Mouse (Mus musculus) spleen, postnatal 10 days (tissue): ENCODE data around the gene Plod2.

Experiments used
- DNase-seq, 2 experiments: peaks; one replicate each; pipeline ENCODE4 v3.0.0; 2021 to 2022; ENCODE audit warnings: low spot score in 2 of 2

The Plod2 gene

DNA sequence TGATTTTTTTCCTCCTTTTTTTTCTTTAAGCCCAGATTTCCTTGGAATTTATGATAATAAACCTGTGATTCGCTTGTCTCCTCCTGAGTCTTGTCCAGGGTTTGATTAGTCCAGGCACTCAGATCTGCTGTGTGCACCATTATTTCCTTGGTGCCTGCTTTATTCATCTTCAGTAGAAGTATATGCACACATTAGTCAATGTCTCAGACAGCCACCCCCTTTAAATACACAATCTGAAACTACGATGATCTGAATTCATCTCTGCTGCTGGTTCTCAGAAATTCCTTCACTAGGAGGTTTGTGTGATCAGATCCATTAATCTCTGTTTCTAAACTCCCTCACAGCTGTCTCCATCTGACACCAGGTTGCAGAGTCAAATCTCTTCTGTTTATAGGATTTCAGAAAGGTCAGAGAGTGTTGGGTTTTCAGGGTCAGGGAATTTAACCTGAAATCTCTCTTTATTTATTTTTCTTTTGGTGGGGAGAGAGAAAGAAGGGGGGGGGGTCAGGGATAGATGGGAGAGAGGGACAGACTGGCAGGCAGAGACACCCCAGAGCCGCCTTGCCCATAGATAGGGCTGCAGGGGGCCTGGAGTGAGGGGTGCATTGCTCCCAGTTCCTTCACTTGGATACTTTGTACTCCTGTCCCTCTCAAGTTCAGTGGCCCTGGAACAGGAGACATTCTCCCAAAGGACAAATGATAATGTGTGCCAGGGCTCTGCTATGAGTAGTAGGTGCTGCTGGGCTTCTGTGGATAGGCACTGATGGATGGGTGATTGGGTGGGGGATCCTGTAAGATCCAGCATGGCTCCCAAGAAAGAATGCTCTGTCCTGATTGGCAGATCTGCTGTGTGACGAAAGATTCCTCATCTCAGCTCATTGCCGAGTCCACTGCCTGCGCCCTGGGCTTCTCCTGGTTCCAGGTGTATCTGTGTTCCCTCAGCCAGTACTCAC, 13.3 kb downstream of the Plod2 start:
- DNase-seq, result no peak

DNA sequence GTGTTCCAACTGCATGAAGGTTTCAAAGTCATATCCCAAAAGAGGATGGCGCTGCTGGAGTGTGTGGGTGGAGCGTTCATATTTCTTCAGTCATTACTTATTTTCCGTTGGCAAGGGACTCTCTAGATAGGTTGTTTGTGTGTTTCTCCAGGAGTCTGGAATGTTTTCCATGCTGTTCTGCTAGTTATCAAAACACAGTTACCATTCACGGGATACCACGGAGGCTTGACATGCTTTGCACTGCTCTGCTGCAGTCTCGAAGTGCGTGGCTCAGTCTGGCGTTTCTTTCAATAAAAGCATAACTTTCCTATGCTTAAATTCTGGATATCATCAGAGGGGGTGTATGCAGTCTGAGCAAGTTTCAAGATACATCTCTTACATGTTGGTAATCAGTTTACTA, 17.7 kb downstream of the Plod2 start:
- DNase-seq, result no peak

DNA sequence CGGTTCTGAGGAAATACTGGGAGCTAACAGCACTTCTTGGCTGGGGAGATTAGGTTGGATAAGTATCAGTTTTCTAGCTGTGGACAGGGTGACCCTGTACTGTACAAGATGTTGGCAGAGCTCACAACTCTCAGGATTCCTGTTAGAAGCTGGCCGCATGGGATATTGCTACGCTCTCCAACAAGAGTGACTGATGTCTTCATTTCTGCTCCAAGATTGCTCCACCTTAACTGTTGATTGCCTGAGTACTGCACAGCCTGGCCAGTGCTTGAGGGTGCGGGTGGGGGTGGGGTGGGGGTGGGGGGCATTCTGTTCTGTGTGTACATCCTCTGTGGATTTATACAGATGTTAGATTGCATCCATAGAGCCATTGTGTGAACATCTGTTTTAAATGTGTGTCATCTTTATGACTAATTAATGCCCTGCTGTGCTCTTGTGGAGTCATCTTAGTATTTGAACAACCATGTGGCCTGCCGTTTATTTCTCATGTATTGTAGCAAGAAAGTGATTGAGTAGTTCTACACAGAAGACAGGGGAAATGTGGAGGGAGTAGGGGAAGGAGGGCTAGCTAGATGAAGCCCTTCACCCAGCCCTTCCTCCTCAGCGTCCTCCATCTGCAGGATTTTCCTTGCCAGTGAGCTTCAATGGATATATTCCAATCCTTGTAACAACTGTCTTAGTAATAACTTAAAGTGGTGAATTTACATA, 19.0 kb downstream of the Plod2 start:
- DNase-seq, result no peak

DNA sequence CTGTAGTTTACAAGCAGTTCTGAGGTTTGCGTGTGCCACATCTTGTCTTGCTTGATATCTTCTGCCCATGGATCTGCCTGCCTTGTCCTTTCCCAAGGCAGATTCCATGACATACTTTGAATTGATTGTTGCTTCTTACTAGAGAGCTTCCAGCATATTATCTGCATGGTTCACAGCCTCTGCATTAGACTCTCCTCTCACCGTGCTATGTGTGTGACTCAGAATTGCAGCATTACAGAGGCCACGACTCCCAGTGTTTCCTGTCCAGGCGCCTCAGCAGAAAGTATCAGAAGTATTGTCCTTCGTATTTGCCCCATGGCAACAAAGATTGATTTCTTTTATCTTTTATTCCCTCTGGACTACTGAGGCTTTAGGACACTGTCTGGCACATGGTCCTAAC, 20.4 kb downstream of the Plod2 start:
- no peak for DNase-seq

DNA sequence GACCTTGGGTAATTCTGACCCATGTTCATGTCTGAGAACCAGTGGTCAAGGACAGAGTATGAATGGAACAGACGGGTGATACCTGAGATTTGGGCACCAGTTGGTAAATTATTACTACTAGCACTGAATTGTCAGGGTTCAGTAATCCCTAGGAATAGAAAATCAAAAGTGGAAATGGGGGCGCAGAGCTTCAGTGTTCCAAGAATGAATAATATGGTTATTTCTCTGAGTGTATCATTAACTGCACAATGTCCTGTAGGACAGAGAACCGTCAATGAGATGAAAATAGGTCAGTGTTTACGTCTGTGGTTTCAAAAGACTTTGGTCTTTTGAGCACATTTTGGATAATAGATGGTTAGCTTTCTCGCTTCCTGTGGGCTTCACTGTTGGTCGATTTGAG, 21.3 kb downstream of the Plod2 start:
- DNase-seq, result no peak

DNA sequence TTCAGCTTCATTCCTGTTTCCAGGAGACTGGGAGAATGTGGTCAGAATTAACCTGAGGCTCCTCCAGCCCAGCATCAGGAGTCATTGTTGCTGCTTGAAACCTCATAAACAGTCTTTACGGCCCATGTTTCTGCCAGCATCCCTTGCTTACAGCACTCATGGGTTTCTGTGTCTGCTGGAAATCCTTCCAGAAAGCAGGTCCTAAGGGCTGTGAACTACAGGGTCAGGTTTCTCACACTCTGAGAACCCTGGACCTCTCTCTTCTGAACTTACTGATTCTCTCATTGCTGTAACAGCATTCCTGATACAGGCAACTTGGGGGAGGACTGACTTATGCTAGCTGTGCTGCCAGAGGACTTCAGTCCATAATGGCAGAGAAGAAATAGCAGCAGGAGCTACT, 22.4 kb downstream of the Plod2 start:
- DNase-seq, result no peak

DNA sequence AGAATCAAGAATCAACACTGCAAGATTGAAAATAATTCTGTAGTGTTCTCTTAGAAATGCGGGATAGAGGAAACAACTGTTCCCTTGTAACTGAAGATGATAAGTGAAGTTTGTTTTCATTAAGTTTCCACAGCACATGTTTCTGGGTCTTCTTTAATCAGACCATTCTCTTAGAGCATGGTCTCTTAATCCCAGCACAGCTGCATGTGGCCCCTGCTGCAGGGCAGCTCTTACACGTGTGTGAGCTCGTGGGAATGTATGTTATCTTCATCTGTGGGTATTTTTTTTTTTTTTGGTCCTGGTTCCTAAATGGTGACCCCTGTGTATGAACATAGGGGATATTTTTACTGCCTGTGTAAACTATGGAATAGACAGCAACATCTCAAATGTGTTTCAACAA, 24.2 kb downstream of the Plod2 start:
- DNase-seq, result no peak

DNA sequence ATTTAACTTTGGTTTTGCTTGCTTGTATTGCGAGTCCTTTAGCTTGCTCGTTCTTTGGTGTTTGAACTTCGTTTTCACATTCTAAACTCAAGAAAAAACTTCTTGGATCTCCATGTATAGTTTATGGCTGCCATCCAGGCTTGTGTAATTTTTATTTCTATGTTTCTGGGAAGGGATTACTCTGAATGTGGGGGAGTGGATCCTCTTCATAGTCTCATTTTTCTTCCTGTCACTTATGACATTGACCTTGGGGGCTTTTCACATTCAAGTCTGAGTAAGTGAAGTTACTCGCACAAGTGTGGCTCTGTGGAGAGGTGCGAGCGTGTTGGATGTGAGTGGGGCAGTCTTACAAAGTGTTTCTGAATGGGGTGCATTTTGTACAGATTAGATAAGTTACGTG, 25.5 kb downstream of the Plod2 start:
- no peak for DNase-seq

DNA sequence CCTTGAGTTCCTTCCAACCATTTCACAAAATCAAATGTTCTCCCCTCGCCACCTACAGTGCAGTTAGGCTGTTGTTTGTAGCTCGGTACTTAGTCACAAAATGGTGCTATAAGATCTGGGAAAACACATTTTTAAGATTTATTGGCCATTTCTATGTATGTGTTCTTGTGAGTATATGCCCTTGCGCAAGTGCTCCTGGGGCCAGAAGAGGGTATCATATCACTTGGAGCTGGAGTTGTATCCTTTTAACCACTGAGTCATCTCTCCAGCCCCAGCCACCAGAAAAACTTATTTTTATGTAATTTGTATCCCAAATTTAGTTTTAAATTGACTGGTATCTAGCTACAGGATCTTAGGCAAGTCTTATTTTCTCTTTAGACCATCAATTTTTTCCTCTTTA, 26.8 kb downstream of the Plod2 start:
- DNase-seq, result no peak

DNA sequence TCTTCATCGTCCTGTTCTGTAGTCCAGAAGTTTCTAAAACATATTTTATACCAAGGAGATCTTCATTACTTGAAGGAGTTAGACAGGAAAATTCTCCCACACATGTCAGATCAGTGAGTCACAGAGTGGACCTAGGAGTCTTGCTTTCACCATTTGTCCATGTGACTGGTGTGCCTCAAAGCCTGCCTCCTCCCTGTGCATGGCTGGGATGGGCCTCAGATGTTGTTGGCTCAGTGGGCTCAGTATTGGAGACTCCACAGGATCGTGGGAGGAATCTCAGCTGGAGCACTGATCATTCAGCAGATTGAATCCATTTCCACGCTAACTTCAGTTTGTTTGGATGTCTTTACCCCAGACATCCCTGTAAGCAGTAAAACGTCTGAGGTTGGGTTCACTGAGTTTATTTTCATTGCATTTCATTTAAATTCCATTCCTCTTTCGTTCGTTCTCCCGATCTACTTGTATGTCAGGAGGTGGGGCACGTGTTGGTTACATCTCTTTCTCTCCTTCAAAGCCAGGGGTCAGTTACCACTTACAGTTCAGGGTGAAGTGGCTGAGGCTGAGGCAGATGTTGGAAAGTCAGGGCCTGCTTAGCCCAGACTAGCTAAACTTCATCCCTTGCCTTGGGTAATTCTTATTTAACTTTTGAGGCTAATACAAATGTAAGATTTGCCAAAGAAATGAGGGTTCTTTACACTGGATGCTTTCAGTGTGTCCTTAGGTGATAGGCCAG, 30.5 kb downstream of the Plod2 start:
- no peak for DNase-seq

DNA sequence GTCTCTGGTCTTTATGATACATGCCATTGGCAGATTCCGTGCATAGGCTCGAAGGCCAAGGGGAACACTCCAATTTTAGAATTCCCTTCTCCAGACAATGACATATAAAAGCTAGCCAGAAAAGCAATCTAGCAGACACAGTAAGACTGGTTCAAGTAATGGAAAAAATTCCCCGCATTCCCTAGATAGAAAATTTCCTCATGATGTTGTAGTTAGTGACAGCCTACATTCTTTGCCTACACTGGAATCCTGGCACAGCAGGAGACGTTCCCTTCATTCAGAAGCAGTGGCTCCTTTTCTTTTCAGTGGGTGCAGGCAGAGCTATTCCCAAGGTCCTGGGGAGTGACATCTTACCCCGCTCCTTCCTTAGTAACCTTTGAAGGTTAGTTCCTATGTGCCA, 41.9 kb downstream of the Plod2 start:
- DNase-seq, result no peak

DNA sequence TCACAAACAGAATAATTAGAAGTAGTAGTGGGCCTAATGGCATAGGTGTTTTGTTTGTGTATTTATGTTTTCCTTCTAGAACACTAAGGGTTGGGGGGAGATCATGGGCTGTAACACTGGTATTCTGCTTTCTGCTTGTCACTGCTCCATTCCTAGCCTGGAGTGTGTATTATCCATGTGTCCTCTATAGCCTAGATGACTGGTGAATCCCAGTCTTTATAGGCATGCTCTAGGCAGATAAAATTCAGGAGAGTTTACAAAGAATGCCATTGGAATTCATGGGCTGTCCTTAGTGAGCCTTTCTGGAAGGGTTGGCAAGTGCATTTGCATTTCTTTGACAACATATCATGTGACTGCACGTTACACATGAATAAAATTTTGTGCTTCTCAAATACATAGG, 44.0 kb downstream of the Plod2 start:
- no peak for DNase-seq

DNA sequence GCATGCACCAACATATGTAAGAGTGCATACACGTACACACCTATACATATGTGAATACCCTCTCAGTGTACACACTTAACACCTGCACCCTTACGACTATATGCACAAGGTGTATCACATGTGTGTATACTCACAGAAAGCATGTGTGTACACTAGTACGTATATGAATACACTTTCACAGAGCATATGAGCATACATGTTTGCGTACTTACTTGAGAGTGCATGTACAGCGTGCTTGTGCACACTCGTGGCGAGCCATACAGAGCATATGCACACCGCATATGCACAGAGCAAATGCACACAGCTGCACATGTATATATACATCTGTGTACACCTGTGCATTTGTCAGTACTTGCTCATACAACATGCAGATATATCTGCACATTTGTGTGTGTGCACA, 45.4 kb downstream of the Plod2 start:
- DNase-seq, result no peak

DNA sequence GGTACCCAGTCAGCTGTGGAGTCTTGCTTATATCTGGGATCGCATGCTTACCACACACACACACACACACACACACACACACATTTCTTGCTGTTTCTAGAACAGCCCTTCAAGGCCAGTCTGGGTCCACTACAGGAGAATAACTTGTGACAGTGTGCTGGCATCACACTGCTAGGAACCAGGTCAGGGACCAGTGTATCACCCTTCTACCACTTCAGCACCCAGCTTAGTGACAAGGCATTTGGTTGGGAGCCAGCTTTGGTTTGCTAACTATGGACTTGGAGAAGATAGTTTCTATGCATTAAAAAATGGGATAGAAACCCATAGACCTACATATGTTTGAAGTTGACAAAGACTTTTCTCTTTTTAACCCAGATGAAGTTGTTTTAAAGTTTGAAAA, 46.2 kb downstream of the Plod2 start:
- DNase-seq, result no peak

DNA sequence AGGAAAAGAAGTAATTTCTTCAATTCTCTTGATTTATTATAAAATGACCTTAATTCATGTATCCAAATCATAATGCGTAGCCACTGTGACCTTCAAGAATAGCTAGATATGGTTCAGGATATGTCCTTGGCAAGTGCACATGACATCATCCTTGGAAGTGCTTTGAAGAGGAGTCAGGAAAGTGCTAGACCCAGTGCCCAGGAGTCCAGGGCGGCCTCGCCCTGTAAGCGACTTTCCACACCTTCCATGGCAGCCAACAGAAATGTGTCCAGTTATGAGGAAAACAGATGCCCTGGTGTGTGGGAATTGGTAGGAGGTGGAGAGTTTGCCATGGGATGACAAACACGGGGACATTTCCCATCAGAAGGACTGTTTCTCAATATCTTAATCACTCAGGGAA, 47.0 kb downstream of the Plod2 start:
- DNase-seq, result no peak

DNA sequence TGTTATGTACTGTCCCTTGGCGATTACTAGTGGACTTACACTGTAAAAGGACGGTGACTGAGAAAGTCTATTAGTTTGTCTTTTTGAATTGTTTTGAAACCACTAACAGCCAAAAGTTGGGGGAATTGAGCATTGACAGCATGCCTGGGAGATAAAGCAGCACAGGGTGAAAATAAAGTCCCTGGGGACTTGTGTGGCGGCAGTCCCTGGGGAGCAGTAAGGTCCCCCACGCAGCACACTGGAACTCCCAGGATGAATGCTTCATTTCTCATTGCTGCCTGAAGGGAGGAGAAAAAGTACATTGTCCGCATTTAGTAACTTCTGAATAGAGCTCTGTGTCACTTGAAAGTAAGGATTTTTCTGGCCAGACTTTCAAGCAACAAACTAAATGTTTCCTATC, 49.5 kb downstream of the Plod2 start:
- no peak for DNase-seq

DNA sequence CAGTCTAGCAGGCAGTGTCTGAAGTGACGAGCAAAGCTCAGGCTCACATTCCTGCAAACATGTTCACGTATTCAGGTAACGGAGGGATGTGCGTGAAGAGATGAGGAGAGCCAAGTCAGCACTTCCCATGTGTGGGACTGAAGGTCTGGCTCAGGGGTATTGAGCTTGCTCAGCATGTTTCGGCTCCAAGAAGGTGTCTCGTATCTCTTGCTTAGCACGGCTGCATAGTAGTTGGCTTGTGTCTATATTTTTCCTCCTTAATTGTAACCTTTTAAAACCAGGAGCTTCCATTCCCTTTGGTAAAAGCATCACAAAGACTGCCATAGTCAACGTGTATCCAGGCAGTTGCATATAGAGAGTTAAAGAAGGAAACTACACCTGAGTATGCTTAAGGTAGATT, 50.7 kb downstream of the Plod2 start:
- no peak for DNase-seq

DNA sequence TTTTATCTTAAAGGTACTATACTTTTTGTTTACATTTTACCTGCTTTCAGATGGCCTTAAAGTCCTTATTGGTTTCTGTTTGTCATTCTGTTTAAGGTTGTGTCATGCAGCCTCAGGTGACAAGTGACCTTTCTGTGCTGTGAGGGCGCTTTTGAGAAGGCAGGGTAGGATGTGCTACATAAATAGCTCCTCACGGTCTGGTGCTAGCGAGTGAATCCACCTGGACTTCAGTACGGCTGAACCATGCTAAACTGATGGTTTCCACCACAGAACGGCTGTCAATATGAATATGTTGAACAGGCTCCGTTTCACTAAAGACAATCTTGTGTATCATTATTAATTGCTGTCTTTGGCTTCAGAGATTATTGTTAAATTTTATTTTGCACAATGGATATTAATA, 52.5 kb downstream of the Plod2 start:
- DNase-seq, result no peak

DNA sequence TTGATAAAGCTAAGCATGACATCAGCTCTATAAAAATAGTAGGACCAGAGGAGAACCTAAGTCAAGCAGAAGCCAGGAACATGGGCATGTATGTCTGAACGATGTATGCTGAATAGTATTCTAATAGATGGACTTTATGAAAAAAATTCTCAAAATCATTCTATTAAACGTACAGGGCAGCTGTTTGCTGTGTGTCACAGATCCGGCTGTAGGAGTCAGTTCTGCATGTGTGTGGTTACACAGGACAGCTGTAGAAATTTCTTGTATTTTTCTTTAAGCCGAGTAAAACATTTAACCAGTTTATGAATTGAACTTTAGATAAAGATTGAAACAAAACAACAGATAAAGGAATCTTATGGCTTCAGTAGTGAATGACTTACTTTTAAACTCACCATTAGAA, 53.3 kb downstream of the Plod2 start:
- DNase-seq, result no peak

DNA sequence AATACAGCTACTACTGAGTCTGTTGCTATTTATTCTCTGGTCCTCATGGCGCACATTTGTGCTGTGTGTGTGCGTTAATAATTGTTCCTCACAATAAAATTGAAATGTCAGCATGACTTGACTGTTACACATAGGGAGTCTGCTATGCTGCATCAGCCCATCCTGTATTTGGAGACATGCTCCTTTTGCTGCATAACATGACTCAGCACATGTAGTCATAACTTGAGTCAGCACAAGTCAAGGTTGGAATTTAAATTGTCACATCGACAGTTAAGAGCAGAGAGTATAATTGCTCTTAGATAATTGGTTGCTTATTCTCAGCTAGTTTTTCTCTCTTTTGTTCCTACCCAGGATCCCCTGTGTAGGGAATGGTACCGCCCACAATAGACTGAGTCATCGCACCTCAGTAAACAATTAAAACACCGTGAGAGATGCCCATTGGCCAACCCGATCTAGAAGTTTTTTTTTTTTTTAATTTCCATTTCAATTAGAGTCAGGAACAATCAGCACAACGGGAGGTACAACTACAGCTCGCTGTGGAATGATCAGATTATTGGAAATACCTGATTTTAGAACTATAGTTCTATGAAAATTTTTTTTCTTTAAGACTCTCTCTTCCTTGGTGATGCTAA, 55.0 kb downstream of the Plod2 start:
- DNase-seq, result no peak

DNA sequence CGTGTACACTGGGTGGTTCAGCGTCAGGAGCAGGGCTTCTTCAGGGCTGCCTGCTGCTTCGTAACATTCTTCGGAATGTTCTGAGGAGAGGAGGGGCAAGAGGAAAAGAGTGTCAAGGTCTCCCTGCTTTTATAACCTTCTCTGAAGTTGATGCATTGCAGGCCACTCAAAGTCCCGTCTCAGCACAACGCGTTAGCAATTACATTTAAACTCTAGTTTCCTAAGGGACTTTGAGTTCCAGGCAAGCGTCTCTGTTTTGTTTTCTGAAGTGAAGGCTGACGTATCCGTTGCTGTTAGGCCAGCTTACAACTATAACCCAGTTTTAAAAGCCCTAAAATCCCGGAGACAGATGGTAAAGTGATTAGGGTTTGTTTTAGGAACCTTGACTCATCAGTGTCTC, 55.8 kb downstream of the Plod2 start:
- DNase-seq, result no peak

DNA sequence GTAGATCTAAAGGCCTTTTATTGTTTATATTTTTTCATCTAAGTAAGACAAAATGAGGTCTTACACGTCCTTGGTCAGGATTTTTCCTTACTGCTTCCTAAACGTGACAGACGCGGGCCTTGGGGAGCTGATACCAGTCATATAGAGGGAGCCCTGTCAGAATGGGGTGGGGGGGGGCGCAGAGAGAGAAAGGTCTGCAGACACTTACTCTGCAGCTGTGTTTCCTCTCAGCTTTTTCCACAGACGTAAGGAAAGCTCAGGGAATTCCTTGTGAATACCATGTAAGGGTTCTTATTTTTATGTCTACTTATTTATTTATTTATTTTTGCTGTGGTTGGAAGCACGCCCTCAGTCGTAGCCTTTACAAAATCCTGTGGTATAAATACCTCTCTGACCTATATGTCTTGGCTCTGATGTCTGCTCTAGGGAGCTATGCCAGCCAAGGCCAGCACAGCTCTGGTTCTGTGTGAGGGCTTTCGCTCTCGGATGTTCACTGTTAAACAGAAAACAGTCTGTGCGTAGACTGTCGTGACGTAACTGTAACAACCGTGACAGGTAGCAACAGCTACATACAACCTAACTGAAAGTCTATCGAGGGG, 58.0 kb downstream of the Plod2 start:
- no peak for DNase-seq
